Mouse (Mus musculus) thymus, postnatal 36 days (tissue): ENCODE measurements around the gene Cd300e.
A peak's percentile ranks its signal among the peaks of the same experiment; 100 is the strongest.
"Not testable (repeated sequence)": the region's sequence is repeated elsewhere in the genome, so short reads cannot be mapped to it uniquely, and the experiment has no call there.

Experiments
- DNase-seq, 2 experiments: peaks; one replicate each; pipeline ENCODE4 v3.0.0; 2022; ENCODE audit warnings: mixed read lengths in 2 of 2

The Cd300e gene

GRCm38 (mm10) chr11:115081373-115081772 is 19.4 kb upstream of the Cd300e start:
- DNase-seq, result no peak

- DNase-seq, result peak; percentile 23 to 31
Measured at GRCm38 (mm10) chr11:115080886-115081285, 18.9 kb upstream of the Cd300e start.

- no peak for DNase-seq
Measured at GRCm38 (mm10) chr11:115078680-115079079, 16.7 kb upstream of the Cd300e start.

GRCm38 (mm10) chr11:115077436-115077835 is 15.5 kb upstream of the Cd300e start:
- no peak for DNase-seq

GRCm38 (mm10) chr11:115075859-115076258 is 13.9 kb upstream of the Cd300e start:
- DNase-seq, result no peak

- no peak for DNase-seq
Measured at GRCm38 (mm10) chr11:115075407-115075806, 13.4 kb upstream of the Cd300e start.

- DNase-seq, result no peak
Measured at GRCm38 (mm10) chr11:115073002-115073401, 11.0 kb upstream of the Cd300e start.

- DNase-seq, result no peak
Measured at GRCm38 (mm10) chr11:115071631-115072294, 9.8 kb upstream of the Cd300e start.

- DNase-seq, result no peak
Measured at GRCm38 (mm10) chr11:115071015-115071551, 9.1 kb upstream of the Cd300e start.

GRCm38 (mm10) chr11:115066768-115067167 is 4.8 kb upstream of the Cd300e start:
- no peak for DNase-seq

- no peak for DNase-seq
Measured at GRCm38 (mm10) chr11:115059797-115060196, 2.2 kb downstream of the Cd300e start.

GRCm38 (mm10) chr11:115058701-115059100 is 3.3 kb downstream of the Cd300e start:
- DNase-seq, result no peak

GRCm38 (mm10) chr11:115054537-115054936 is 7.4 kb downstream of the Cd300e start:
- DNase-seq, result no peak

- no peak for DNase-seq
Measured at GRCm38 (mm10) chr11:115052991-115053390, 9.0 kb downstream of the Cd300e start.

GRCm38 (mm10) chr11:115052206-115052605 is 9.8 kb downstream of the Cd300e start:
- peak; percentile 24 to 43 for DNase-seq

GRCm38 (mm10) chr11:115049282-115049895 is 12.6 kb downstream of the Cd300e start:
- no peak for DNase-seq

- DNase-seq, result no peak
Measured at GRCm38 (mm10) chr11:115048259-115048658, 13.7 kb downstream of the Cd300e start, which contains the start of gene Cd300ld3. Cd300ld3 (minus strand) TSS chr11:115048409.

GRCm38 (mm10) chr11:115037669-115038068 is 24.3 kb downstream of the Cd300e start, which contains the start of gene Cd300ld5:
Cd300ld5 (minus strand) TSS chr11:115037769.
- DNase-seq, result not testable (repeated sequence)

- not testable (repeated sequence) for DNase-seq
Measured at GRCm38 (mm10) chr11:115026912-115027311, 35.1 kb downstream of the Cd300e start, which contains the start of gene Cd300ld4. Cd300ld4 (minus strand) TSS chr11:115027012.

- DNase-seq, result not testable (repeated sequence)
Measured at GRCm38 (mm10) chr11:115016093-115016492, 45.9 kb downstream of the Cd300e start, which contains the start of gene Cd300ld2. Cd300ld2 (minus strand) TSS chr11:115016193.

GRCm38 (mm10) chr11:115004070-115004469 is 57.9 kb downstream of the Cd300e start:
- DNase-seq, result no peak
